Mouse (Mus musculus): ENCODE measurements at regions not wholly inside any gene's neighbourhood (a gene's known extent, or its start where the extent isn't known, plus 50 kb on each side); places are given as distances from the start of the nearest gene placed in this dataset.

DNA sequence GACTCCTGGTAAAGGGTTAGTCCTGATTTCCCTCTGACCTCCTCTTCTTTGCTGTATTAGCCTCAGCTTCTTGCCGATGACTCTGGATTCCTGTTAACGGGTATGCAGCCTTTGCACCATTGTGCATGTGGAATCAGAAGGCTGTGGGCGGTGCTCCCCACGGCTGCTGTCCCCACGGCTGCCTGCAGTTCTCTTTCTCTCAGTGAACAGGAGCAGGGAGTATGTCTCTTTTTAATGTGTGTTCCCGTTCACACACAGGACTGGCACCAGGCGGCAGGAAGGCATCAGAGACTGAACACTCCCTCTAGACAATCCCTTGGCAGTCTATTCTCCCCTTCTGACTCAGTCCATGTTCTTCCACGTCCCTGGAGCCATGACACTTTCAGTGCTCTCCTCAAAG, 178.9 kb downstream of the Zfp326 start:
- CTCF ChIA-PET, result no interaction called here

DNA sequence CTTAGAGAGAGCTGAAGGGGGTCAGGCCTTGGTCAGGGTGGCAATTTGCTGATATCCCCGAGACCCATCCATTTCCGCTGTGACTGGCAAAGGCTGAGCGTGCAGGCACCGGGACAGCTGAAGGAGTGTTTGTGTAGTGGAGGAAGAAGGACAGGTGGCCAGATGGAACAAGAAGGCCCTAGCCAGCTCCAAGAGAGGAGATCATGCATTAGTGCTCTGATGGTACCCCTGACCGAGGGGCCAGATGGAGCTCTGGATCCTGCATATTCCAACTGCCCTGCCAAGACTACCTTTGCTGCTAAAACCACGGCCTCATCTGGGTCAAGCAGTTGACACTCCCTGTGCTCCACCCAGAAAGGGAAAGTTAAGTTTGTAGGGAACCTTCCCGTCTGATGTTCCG, 174.7 kb downstream of the Zfp326 start:
- CTCF ChIA-PET, result interaction anchor here (0.6 kb wide), 1 partner anchor 230 kb away, joined by 5 read pairs; no protein-coding TSS in a partner anchor

DNA sequence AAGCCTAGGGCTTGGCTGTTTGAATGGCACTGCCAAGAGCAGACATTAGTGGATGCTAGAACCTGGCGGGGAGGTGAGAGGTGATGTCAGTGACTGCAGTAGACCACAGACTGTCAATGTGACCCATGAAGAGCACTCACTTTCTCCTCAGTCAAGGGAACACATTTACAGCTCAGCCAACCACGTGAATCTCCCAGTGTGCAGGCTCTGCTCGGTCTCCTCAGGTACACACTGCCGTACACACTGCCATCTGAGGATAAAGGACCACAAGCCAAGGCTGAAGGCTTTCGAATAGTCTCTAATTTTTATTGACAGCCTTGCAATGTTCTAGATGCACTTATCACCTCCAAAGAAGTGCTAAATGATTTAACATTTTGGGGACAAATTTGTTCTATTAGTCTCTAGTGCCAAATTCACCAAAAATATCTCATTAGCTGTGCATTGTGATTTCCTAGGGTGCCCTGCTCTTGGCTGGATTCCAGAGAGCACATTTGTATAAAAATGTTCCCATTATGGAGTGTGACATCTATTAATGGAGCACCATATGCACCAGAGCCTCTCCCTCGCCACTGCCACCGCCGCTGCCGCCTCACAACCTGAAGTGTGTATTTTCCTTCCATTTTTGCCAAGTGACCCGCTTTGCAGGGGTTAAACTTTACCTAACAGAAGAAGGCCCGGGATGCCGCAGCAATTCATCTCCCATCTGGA, 168.7 kb downstream of the Zfp326 start:
- CTCF ChIA-PET, result no interaction called here

DNA sequence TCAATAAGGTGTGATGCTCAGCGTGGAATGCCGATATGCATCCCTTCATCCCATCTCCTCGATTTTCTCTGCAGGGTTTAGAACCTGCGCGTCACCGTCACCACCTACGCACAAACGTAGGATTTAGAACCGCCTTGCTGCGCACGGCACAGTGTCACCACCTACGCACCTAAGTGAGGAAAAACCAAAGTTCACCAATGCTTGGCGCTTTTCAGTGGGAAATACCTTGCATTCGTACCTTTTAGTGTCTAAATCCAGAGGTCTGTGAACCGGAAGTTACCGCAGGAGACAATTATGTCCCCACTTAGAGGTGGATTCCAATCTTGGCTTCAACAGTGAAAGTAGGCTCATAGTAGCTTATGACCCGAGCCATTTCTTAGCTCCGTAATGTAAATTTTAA, 162.0 kb downstream of the Zfp326 start:
- CTCF ChIA-PET, result no interaction called here

DNA sequence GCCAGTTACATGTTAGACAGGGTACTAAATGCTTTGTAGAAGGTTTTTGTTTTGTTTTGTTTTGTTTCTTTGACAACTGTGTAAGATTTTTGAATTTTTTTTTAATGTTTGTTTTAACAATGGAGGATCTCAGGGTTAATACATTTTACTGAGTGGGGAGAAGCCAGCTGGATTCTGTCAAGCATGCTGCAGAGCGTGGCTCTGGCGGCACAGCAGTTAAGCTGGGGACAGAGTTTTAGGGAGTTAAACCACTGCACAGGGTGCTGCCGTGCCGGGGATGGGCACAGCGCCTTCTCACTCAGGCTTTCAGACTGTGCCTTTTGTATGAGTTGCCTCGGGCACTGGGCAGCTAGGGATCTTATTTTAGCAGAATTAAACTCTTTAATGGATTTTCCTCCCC, 159.8 kb downstream of the Zfp326 start:
- CTCF ChIA-PET, result no interaction called here

DNA sequence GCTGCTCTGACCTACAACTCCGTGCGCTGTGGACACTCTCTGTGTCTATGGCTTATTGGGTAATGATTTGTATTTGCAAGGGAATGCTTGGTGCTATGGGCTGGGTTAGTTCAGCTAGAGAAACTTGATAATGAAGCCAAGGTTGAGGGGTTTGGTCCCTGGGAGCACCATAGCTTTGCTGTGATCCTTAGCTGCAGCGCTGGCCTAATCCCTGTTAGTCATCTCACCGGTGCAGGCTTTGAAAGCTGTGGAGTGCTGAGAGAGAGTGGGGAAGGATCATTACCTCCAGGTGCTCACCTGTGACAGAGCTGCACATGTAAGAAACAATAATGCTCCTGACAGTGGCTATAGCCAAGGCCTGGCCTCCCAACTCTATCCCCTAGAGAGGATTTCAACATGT, 156.6 kb downstream of the Zfp326 start:
- CTCF ChIA-PET, result no interaction called here

DNA sequence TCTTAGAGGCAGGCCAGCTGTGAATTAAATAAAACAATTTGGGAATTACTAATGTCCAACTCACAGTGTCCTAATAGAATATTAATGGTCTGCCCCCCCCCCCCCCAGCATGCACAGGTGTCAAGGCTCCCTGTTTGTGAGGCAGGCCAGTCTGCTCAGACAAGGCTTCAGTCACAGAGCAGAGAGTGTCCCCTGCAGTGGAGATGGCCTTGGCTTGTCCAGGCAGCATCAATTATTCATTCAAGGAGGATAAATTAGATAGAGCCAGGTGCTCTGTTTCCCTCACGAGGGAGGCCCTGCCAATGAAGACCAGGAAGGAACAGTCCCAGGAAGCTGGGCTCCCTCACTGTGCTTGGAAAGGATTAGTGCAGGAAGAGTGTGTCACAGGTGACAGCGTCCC, 150.5 kb downstream of the Zfp326 start:
- CTCF ChIA-PET, result no interaction called here

DNA sequence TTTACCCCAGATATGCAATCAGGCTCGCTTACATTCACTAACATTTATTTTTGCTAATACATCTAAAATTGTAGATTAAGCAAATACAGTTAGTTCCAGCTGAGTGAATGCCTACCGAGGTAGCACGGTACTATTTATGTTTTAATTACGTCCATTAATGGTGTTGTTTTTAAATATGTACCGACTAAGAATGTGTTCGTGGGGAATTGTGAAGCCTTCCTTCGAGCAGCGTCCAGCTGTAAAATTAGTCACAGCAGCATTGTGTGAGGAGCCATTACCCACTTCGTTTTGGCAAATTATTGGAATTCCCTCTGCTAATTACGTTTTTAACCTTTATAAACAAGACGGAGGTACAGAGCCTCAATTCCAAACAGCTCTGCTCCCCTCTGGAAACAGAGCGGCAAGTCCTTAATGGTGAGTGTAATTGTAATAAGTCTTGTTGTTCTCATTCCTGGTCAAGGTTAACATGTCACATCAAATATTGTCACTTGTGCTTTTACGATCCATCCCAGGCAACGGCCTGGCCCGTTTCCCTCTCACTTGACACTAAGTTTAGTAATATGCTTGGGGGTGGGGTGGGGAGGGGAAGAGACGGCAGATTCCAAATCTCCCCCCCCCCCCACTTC, 128.0 kb downstream of the Zfp326 start:
- CTCF ChIA-PET, result no interaction called here

DNA sequence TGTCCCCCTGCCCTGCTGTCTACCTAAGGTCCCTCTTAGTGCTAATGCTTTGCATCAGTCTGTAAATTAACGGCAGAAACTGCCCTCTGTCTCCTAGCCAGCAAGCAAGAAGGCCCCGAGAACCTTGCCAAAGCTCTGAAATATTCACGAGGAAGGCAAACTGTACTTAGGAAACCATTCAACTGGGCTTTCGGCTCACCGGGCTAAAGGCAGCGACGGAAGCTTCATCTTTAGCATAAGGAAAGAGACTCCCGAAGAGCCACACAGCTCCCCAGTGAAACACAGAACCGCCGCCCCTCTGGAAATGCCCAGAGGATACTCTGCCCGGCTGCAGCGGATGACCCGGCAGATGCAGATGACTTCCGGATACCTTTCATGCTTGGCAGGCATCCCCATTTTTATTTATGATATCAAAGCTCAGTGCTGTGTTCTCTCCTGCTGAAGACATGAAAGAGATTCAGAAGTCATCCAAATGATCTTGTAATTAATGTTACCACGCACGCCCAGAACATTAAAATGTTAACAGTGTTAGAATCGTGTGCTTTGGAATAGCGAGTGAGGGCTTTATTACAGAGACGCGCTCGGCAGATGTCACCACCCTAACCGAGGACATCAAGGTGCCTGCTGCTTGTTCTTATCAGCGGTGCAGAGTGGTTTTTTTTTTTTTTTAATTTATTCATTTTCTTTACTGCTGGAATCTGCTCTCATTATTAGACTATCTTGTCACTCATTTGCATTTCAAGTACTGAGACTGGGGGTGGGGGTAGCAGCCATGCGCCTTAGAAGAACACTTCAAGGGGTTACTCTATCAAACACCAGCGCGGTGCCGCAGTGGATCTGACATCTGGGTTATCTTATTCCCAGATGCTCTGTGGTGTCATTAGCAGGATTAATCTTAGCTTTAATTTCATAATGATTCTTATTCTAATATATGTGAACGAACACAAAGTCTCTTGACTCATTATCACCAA, 127.2 kb downstream of the Zfp326 start:
- CTCF ChIA-PET, result no interaction called here

DNA sequence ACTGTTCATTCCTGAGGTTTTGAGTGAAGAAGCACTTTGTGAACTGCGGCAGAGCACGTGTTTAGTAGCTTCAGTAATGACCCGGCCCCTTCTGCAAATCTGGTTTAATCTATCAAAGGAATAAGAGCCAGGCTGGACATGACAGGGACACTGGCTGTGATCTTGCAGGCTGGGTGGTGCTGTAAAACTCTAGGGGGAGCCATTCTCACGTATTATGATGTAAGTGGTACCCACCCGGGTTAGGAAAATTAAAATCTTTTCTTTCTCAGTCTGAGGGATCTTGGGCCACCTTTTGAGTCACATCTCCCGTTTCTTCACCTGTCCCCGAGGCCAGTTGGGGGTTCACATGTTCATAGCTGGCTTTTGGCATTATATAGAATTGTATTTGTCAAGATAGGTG, 126.0 kb downstream of the Zfp326 start:
- CTCF ChIA-PET, result no interaction called here

DNA sequence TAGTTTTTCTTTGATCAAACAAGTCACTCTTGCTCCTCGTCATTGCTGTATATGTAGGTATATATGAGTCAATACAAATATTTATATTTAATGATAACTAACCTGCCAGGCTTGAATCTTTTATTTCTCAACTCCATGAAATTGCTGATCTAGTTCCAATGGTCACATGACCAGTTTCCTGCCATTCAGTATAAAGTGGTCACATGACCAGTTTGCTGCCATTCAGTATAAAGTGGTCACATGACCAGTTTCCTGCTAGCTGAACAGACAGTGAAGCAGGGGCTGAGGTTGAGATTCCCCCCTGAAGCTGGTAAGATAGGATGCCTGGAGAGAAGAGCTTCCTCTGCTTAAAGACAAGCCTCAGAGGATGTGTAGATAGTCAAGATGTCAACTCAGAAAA, 117.9 kb downstream of the Zfp326 start:
- CTCF ChIA-PET, result no interaction called here

DNA sequence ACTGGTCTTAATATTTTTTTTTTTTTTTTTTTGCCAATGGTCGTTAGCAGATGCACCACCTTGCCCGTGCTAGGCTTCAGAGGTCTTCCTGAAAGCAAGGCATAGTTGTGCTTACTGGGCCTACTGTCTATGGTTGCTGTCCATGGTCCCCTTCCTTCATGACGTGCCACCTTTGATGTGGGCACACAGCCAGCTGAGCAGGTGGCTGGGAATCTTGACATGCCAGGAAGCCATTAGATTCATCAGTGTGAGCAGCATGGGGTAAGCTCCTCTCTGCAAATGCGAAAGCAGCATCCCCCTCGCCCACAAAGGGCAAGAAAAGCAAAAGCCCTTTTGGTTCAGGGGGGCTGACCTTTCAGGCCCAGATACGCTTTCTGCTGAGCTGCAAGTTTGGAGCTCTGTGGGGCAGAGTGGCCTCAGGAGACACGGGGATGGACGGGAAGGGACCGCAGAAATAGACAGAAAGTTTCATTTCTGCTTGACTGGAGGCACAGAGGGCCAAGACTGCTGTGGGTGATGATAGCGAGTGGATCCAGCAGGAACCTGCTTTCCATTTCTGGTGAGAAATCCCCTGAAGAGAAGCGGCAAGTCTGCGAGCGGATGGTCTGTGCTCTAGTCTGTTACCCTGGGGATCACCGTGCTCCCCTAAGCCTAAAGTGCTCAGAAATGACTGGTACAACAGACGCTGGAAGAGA, 116.8 kb downstream of the Zfp326 start:
- CTCF ChIA-PET, result no interaction called here

DNA sequence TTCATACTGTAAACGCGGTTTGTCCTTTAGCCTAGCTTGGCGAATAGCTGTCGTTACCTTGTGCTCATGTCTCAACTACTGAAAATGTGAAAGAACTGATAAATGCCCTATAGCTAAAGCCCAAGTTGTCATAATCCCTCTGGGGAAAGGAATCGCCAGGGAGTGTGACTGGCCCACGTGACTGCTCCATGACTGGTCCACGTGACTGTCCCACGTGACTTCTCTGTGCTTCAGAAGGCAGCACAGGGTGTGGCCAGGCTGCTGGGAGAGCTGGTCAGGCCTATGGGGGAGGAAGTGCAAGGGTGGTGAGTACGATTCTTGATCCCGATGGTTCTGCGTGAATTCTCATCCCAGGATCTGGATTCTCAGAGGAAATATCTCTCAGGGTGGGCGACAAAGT, 114.4 kb downstream of the Zfp326 start:
- CTCF ChIA-PET, result no interaction called here

DNA sequence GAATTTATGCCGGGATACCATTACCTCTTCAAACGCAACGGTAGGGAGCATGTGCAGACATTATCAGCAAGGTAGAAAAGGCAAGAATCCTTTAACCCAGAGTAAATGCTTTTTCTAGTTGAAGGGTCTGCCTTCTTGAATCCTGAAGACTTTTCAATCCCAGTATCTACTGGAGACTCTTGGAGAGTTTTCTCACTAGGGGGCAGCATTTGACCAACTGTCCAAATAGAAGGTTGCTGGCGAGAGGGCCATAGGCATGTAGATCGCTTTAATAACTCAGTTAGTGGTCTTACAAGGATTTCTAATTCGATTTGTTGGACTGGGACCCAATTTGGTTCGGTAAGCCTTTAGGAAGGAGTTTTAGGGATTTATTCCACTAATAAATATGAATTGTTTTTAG, 110.0 kb downstream of the Zfp326 start:
- CTCF ChIA-PET, result no interaction called here

DNA sequence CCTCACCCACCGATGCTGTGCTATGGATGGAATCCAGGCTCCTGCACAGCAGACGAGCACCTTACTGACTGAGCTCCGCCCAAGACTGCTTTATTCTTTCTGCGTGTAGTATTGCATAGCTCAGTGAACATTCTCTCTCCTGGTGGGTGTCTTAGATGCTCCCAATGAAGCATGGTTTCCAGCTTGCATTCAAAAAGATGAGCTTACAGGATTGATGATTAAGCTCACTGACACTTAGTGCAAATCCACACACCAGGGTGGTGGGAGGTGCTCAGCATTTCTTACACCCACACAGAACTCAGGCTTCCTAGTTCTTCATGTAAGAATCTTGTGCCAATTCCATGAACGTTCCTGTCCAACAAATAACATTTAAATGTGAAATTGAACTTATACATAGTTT, 106.8 kb downstream of the Zfp326 start:
- CTCF ChIA-PET, result no interaction called here

DNA sequence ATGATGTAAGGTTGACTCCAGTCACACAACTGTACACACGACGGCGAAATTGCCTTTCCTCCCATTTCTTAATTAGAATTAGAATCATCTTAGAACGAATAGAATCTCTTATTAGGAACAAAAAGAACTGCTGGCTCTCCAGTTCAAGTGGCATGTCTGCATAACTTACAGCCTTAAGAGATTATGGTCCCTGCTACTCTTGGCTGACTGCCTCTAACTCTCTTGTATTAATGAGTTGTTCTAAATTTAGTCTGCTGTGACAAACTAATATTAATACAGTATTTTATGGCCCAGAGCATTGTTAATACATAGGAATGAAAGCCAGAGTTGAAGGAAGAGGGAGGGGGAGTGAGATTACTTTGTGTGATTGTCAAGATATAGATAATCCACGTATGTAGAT, 100.4 kb downstream of the Zfp326 start:
- CTCF ChIA-PET, result no interaction called here

DNA sequence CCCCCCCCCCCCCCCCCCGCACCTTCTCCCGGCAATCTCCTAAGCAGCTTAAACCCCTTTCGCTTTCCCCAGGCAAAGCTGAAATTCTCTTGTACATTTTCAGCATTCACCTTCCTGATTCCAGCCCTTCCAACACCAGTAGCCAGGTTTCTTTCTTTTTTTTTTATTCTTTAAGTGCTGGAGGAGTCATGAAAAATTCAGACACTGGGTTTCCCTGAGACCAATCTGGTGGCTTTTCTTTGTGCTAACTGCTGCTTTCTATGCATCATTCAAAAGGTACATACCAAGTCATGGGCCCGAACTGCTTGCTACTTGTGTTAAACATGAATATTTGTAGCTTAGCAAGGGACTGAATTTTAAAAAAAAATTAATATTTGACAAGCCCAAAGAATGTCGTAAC, 99.7 kb downstream of the Zfp326 start:
- CTCF ChIA-PET, result no interaction called here

DNA sequence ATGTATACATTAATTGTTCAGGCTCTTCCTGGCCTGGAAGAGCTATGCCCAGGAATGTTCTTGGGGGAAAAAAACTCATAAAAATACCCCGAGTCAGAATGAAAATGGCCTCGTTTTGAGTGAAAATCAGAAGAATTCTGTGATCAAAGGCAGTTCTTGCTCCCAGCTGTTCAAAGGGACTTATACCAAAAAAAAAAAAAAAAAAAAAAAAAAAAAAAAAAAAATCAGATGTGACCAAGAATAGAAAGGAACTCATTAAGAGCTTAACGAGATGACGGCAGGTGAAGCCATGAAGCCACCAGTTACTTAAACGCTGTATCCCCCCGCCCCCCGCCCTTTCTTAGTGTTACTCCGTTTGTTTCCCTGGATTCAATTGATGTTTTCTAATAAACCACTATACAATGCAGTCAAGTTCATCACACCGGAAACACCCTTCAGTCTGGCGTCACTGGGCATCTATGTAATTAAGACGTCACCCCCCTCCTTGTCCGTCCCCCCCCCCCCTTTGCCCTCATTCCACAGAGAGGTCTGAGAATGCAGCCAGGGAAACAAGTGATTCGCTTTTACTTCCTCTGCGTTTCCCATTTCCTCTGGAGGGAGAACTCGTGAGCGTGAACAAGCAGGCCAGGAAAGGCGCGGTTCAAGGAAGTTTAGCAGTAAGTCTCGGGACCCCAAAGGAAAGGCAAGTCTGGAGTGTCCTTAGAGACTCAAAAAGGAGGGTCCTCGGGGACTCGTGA, 99.1 kb downstream of the Zfp326 start:
- CTCF ChIA-PET, result no interaction called here

DNA sequence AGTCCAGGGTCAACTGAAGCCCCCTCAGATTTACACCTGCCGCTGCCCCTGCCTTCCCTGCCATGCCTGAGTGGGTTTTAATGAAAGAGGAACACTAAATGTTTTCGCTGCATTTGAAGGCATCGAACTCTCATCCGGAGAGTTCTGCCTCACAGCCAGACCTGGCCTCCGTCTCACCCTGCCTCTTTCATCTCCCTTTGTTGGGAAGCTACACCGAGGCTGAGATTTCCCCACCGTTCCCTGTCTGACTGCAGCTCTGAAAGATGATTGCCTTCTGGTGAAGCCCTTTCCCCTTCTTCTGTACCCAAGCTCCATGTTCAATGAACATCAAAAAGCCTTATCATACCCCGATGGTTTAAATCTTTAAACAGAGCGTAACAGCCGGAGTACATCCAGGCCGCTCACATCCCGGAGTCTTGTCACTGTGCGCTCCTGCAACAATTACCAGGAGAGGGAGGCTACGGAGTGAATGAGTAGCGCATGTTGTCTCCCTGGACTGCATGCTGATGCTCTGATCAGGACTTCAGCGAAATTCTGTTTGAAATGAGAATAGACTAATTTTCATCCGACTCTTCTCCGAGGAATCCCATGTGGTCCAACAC, 98.3 kb downstream of the Zfp326 start:
- CTCF ChIA-PET, result no interaction called here
